Mouse (Mus musculus): ENCODE data around the gene Copz2. TPM values are rescaled to one million over a fixed set of nuclear protein-coding genes. Genes with fewer than 3 reads are reported as not detected.
"Not testable (repeated sequence)": the region's sequence is repeated elsewhere in the genome, so short reads cannot be mapped to it uniquely, and the experiment has no call there.

Copz2 gene
- total RNA-seq (2014; fragmentation: Nextera tagmentation): 9.0 and 16.3 TPM in 2 replicates
- total RNA-seq (2017): 1.5 and 3.1 TPM in 2 replicates
- 0.48 and 0.52 TPM in 2 replicates for polyA plus RNA-seq (2012)

DNA sequence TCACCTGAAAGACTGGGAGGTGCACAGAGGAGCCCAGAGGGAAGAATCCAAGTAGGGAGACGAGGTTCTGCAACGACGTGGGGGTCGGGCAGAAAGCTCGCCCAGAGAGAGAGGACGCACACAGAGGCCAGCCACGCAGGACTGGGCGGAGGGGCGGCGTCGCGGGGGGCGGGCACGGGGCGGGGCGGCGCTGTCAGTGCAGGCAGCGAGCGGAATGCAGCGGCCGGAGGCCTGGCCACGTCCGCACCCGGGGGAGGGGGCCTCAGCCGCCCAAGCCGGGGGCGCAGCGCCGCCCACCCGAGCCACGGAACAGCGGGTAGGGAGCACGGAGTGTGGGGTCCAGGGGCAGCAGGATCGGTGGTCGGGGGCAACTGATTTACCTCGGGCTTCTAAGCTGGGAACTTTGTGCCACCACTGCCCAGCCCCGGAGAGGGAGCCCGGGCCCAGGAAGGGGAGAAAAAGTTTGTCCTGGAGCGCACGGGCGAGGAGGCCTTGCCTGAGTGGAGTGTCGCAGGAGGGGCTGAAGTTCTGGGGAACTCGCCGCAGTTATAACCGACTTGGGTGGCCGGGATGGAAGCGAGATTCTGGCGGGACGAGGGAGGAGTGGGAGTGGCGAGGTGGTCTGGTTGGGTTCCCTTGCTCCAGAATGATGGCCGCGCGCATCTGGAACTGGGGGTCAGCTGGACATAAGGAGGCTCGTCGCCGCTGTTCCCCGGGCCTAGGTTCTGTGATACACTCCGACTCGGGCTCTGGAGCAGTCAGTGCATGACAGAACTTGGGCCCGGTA is at the start of gene Copz2:
Gene Copz2, plus strand, starts transcription at position 190 of the 787 bp plus-strand sequence.
- Histone ChIP-seq H3K4me1 (ENCODE audit: insufficient read depth, low read depth, low read length) (peaks cover 10% of the 10 kb centered on the region), H3K36me3 (replicated peaks) (no peaks in the 10 kb centered on the region), H3K27me3 (ENCODE audit: insufficient read depth, low read length) (peaks cover 56% of the 10 kb centered on the region), H3K9me3 (replicated peaks) (no peaks in the 10 kb centered on the region), H3K4me3 (ENCODE audit: low read depth, low read length) (peak within 1 kb of the TSS; percentile 60; the same call in 1 of the 2 replicates)
- DNase-seq (ENCODE audit: low spot score): no peak
- TF ChIP-seq GATA1 (IDR thresholded peaks at IDR 0.05; ENCODE audit: borderline replicate concordance, low read length): no peak
- TF ChIP-seq POLR2AphosphoS5 (IDR thresholded peaks at IDR 0.05; ENCODE audit: insufficient replicate concordance, low read depth, low read length): no peak
- no peak for TF ChIP-seq TAL1 (conservative IDR thresholded peaks at IDR 0.05; ENCODE audit: low read depth, low read length)
- TF ChIP-seq GATA2 (IDR thresholded peaks at IDR 0.05; ENCODE audit: borderline replicate concordance, low read depth, low read length): no peak
- no peak for TF ChIP-seq CTCF (IDR thresholded peaks at IDR 0.05; ENCODE audit: low read depth, low read length)
- no peak for ATAC-seq (ENCODE audit: extremely low read depth, insufficient number of reproducible peaks, low FRiP score, poor library complexity, severe bottlenecking)

DNA sequence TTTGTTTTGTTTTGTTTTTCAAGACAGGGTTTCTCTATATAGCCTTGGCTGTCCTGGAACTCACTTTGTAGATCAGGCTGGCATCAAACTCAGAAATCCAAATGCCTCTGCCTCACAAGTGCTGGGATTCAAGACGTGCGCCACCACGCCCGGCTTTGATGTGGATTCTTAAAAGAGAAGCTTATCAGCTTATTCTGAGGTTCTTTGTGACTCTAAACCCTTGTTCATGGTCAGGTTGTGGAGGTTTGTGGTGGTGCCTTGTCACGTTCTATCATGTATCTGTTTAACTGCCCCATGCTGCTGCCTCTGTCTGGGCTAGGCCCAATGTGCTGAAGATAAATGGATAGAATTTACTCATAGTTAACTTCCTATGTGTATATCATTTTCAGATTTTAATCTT is 44.1 kb upstream of the Copz2 start:
- Histone ChIP-seq H3K9me3 (replicated peaks) (no peaks in the 10 kb centered on the region), H3K4me3 (ENCODE audit: low read depth, low read length) (no peak overlapping the region), H3K27me3 (ENCODE audit: insufficient read depth, low read length) (no peaks in the 10 kb centered on the region), H3K4me1 (ENCODE audit: insufficient read depth, low read depth, low read length) (peaks cover 2% of the 10 kb centered on the region; the same call in 1 of the 2 replicates), H3K36me3 (replicated peaks) (peaks cover 94% of the 10 kb centered on the region)
- ATAC-seq (ENCODE audit: extremely low read depth, insufficient number of reproducible peaks, low FRiP score, poor library complexity, severe bottlenecking) (no peak), DNase-seq (ENCODE audit: low spot score) (no peak)
- no peak for TF ChIP-seq POLR2AphosphoS5 (IDR thresholded peaks at IDR 0.05; ENCODE audit: insufficient replicate concordance, low read depth, low read length)
- TF ChIP-seq CTCF (IDR thresholded peaks at IDR 0.05; ENCODE audit: low read depth, low read length): no peak
- no peak for TF ChIP-seq GATA1 (IDR thresholded peaks at IDR 0.05; ENCODE audit: borderline replicate concordance, low read length)
- no peak for TF ChIP-seq GATA2 (IDR thresholded peaks at IDR 0.05; ENCODE audit: borderline replicate concordance, low read depth, low read length)
- TF ChIP-seq TAL1 (conservative IDR thresholded peaks at IDR 0.05; ENCODE audit: low read depth, low read length): no peak

DNA sequence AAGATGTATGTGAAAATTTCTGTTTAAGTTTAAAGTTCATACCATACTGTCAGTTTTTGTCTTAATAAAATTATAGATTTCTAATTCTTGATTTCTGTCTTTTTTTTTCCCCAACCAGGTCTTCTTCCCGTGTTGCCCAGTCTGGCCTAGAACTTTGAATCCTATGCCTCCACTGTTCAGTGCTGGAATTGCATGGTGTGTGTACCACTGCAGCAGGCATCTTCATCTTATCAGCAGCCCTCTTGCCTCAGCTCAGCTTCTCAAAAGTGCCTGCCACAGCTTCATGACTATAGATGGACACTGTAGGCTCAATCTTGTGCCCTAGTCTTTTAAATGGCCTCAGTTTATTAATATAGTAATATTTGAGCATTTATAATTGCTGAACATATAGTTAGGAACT is 41.6 kb upstream of the Copz2 start:
- ATAC-seq (ENCODE audit: extremely low read depth, insufficient number of reproducible peaks, low FRiP score, poor library complexity, severe bottlenecking) (no peak), DNase-seq (ENCODE audit: low spot score) (no peak)
- Histone ChIP-seq H3K27me3 (ENCODE audit: insufficient read depth, low read length) (no peaks in the 10 kb centered on the region), H3K4me3 (ENCODE audit: low read depth, low read length) (no peak overlapping the region), H3K9me3 (replicated peaks) (no peaks in the 10 kb centered on the region), H3K4me1 (ENCODE audit: insufficient read depth, low read depth, low read length) (no peaks in the 10 kb centered on the region), H3K36me3 (replicated peaks) (peaks cover 95% of the 10 kb centered on the region)
- TF ChIP-seq TAL1 (conservative IDR thresholded peaks at IDR 0.05; ENCODE audit: low read depth, low read length): no peak
- TF ChIP-seq GATA2 (IDR thresholded peaks at IDR 0.05; ENCODE audit: borderline replicate concordance, low read depth, low read length): no peak

DNA sequence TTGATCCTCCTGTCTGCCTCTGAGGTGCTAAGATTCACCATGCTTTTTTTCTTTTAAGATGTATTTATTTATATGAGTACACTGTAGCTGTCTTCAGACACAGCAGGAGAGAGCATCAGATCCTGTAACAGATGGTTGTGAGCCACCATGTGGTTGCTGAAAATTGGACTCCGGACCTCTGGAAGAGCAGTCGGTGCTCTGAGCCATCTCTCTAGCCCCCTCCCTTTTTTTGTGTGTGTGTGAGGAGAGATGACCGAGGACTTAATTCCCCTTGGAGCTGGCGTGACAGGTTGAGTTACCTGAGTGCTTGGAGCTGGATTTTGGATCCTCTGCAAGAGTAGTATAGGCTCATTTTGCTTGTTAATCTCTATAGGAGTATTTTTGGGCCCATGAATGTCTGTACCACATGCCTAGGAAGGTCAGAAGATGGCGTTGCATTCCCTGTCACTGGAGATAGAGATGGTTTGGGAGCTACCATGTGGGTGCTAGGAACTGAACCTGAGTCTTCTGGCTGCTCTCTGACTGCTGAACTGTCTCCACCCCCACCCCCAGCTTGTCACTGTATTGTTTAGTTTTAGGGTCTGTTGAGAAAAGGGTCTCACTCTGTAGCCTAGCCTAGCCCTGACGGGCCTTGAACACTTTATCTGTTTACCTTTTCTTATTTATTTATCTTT is 40.0 kb upstream of the Copz2 start:
- DNase-seq (ENCODE audit: low spot score) (no peak), ATAC-seq (ENCODE audit: extremely low read depth, insufficient number of reproducible peaks, low FRiP score, poor library complexity, severe bottlenecking) (no peak)
- Histone ChIP-seq H3K9me3 (replicated peaks) (no peaks in the 10 kb centered on the region), H3K4me3 (ENCODE audit: low read depth, low read length) (no peak overlapping the region), H3K4me1 (ENCODE audit: insufficient read depth, low read depth, low read length) (no peaks in the 10 kb centered on the region), H3K36me3 (replicated peaks) (peaks cover 94% of the 10 kb centered on the region), H3K27me3 (ENCODE audit: insufficient read depth, low read length) (no peaks in the 10 kb centered on the region)
- TF ChIP-seq TAL1 (conservative IDR thresholded peaks at IDR 0.05; ENCODE audit: low read depth, low read length): no peak

DNA sequence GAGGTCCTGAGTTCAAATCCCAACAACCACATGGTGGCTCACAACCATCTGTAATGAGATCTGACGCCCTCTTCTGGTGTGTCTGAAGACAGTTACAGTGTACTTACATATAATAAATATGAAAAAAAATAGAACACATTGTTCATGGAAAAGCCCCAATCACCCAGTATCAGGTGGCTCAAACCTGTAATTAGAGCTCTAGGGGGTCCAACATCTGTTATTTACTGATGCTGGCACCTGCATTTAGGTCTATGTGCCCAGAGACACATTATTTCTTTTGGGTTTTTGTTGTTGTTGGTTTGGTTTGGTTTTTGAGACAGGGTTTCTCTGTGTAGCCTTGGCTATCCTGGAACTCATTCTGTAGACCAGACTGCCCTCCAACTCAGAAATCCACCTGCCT is 38.5 kb upstream of the Copz2 start:
- not testable (repeated sequence) for H3K4me1 ChIP-seq (ENCODE audit: insufficient read depth, low read depth, low read length); DNase-seq (ENCODE audit: low spot score); ATAC-seq (ENCODE audit: extremely low read depth, insufficient number of reproducible peaks, low FRiP score, poor library complexity, severe bottlenecking); H3K4me3 ChIP-seq (ENCODE audit: low read depth, low read length); H3K27me3 ChIP-seq (ENCODE audit: insufficient read depth, low read length); H3K9me3 ChIP-seq (replicated peaks)
- peaks cover 92% of the 10 kb centered on the region for H3K36me3 ChIP-seq (replicated peaks)

DNA sequence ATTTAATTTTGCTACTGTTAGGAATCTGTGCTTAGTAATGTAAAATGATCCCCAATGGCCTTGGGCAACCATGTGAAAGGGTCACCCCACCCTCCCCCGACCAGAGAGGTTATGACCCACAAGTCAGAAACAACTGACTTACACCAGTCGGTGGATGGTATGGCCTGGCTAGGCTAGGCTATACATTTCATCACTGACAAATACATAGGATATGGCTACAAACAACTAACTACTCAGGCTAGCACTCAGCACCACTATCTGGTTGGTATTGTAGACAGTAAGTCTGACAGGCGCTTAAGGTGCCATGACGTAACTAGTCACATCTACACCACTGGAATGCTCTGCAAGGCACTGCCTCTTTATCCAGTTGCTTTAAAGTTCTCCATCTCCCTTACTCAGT is 36.2 kb upstream of the Copz2 start:
- ATAC-seq (ENCODE audit: extremely low read depth, insufficient number of reproducible peaks, low FRiP score, poor library complexity, severe bottlenecking): no peak

More for the DNA sequence above, 36.2 kb upstream of the Copz2 start:
- Histone ChIP-seq H3K36me3 (replicated peaks) (peaks cover 96% of the 10 kb centered on the region), H3K4me1 (ENCODE audit: insufficient read depth, low read depth, low read length) (peaks cover 4% of the 10 kb centered on the region; the same call in 1 of the 2 replicates), H3K27me3 (ENCODE audit: insufficient read depth, low read length) (no peaks in the 10 kb centered on the region), H3K9me3 (replicated peaks) (no peaks in the 10 kb centered on the region), H3K4me3 (ENCODE audit: low read depth, low read length) (no peak overlapping the region)
- no peak for TF ChIP-seq GATA2 (IDR thresholded peaks at IDR 0.05; ENCODE audit: borderline replicate concordance, low read depth, low read length)
- TF ChIP-seq POLR2AphosphoS5 (IDR thresholded peaks at IDR 0.05; ENCODE audit: insufficient replicate concordance, low read depth, low read length): no peak
- no peak for TF ChIP-seq CTCF (IDR thresholded peaks at IDR 0.05; ENCODE audit: low read depth, low read length)
- TF ChIP-seq GATA1 (IDR thresholded peaks at IDR 0.05; ENCODE audit: borderline replicate concordance, low read length): no peak
- no peak for TF ChIP-seq TAL1 (conservative IDR thresholded peaks at IDR 0.05; ENCODE audit: low read depth, low read length)
- no peak for DNase-seq (ENCODE audit: low spot score)
